Mouse (Mus musculus): ENCODE results near the gene Leprot. TPM values are rescaled to one million over a fixed set of nuclear protein-coding genes. Genes with fewer than 3 reads are reported as not detected.

Leprot gene
- 92.3 and 96.3 TPM in 2 replicates for polyA plus RNA-seq (2015; fragmentation: Nextera tagmentation; extraction: Ambion mirVana)

- H3K9ac ChIP-seq, result peak within 1 kb of the TSS; percentile 91
- H3K4me1 ChIP-seq, result peaks cover 19% of the 10 kb centered on the region
- H3K27me3 ChIP-seq, result no peaks in the 10 kb centered on the region
- no peaks in the 10 kb centered on the region for H3K9me3 ChIP-seq
- peak within 1 kb of the TSS; percentile 95 for H3K27ac ChIP-seq
- H3K4me3 ChIP-seq, result peak within 1 kb of the TSS; percentile 86
- WGBS, result 0% methylated on average over 39 of the region's 39 CpGs
- H3K36me3 ChIP-seq, result no peaks in the 10 kb centered on the region
- ATAC-seq (ENCODE audit: low FRiP score, low read depth), result peak; percentile 99
- H3K4me2 ChIP-seq (replicated peaks), result peak within 1 kb of the TSS; percentile 69
These were observed at the start of gene Leprot for GRCm38 (mm10) chr4:101647196-101647905. Leprot (plus strand) TSS chr4:101647718.

- no peak overlapping the region for H3K9ac ChIP-seq
- no peak overlapping the region for H3K27ac ChIP-seq
- H3K36me3 ChIP-seq, result no peaks in the 10 kb centered on the region
These were observed 45.8 kb upstream of the Leprot start for GRCm38 (mm10) chr4:101601758-101602157.

GRCm38 (mm10) chr4:101603635-101604034 is 43.9 kb upstream of the Leprot start:
- no peak overlapping the region for H3K4me2 ChIP-seq (replicated peaks)
- H3K4me3 ChIP-seq, result no peak overlapping the region
- no peak overlapping the region for H3K27ac ChIP-seq
- no peaks in the 10 kb centered on the region for H3K36me3 ChIP-seq
- no peaks in the 10 kb centered on the region for H3K27me3 ChIP-seq
- no peak overlapping the region for H3K9ac ChIP-seq
- WGBS, result 72% methylated on average over 3 of the region's 3 CpGs
- ATAC-seq (ENCODE audit: low FRiP score, low read depth), result no peak
- no peaks in the 10 kb centered on the region for H3K4me1 ChIP-seq
- no peaks in the 10 kb centered on the region for H3K9me3 ChIP-seq

More at GRCm38 (mm10) chr4:101601758-101602157, 45.8 kb upstream of the Leprot start:
- H3K9me3 ChIP-seq, result no peaks in the 10 kb centered on the region
- ATAC-seq (ENCODE audit: low FRiP score, low read depth), result no peak
- H3K4me2 ChIP-seq (replicated peaks), result no peak overlapping the region
- H3K27me3 ChIP-seq, result no peaks in the 10 kb centered on the region
- no peak overlapping the region for H3K4me3 ChIP-seq
- no peaks in the 10 kb centered on the region for H3K4me1 ChIP-seq

- no peak for ATAC-seq (ENCODE audit: low FRiP score, low read depth)
- no peaks in the 10 kb centered on the region for H3K9me3 ChIP-seq
- H3K4me1 ChIP-seq, result no peaks in the 10 kb centered on the region
- no peak overlapping the region for H3K4me2 ChIP-seq (replicated peaks)
- no peak overlapping the region for H3K9ac ChIP-seq
- H3K27ac ChIP-seq, result no peak overlapping the region
- no peak overlapping the region for H3K4me3 ChIP-seq
- WGBS, result 90% methylated on average over 5 of the region's 5 CpGs
- no peaks in the 10 kb centered on the region for H3K36me3 ChIP-seq
- no peaks in the 10 kb centered on the region for H3K27me3 ChIP-seq
These were observed 31.0 kb upstream of the Leprot start for GRCm38 (mm10) chr4:101616520-101616919.

- no peak for ATAC-seq (ENCODE audit: low FRiP score, low read depth)
- Histone ChIP-seq H3K4me2 (replicated peaks) (no peak overlapping the region), H3K27ac (no peak overlapping the region), H3K9me3 (no peaks in the 10 kb centered on the region), H3K4me3 (no peak overlapping the region), H3K36me3 (no peaks in the 10 kb centered on the region), H3K27me3 (no peaks in the 10 kb centered on the region), H3K4me1 (no peaks in the 10 kb centered on the region), H3K9ac (no peak overlapping the region)
- 68% methylated on average over 2 of the region's 2 CpGs for WGBS
These were observed 29.8 kb upstream of the Leprot start for GRCm38 (mm10) chr4:101617742-101618141.

GRCm38 (mm10) chr4:101620206-101620605 is 27.3 kb upstream of the Leprot start:
- no peaks in the 10 kb centered on the region for H3K4me1 ChIP-seq
- no peak overlapping the region for H3K4me2 ChIP-seq (replicated peaks)
- H3K27ac ChIP-seq, result no peak overlapping the region
- H3K4me3 ChIP-seq, result no peak overlapping the region
- H3K9ac ChIP-seq, result no peak overlapping the region
- H3K9me3 ChIP-seq, result no peaks in the 10 kb centered on the region
- WGBS, result 77% methylated on average over 2 of the region's 2 CpGs
- ATAC-seq (ENCODE audit: low FRiP score, low read depth), result no peak
- H3K36me3 ChIP-seq, result no peaks in the 10 kb centered on the region
- H3K27me3 ChIP-seq, result no peaks in the 10 kb centered on the region

- Histone ChIP-seq H3K9ac (no peak overlapping the region), H3K9me3 (no peaks in the 10 kb centered on the region), H3K27ac (no peak overlapping the region), H3K4me3 (no peak overlapping the region), H3K4me2 (replicated peaks) (no peak overlapping the region), H3K36me3 (no peaks in the 10 kb centered on the region), H3K27me3 (no peaks in the 10 kb centered on the region), H3K4me1 (no peaks in the 10 kb centered on the region)
- ATAC-seq (ENCODE audit: low FRiP score, low read depth), result no peak
- 85% methylated on average over 5 of the region's 5 CpGs for WGBS
These were observed 26.3 kb upstream of the Leprot start for GRCm38 (mm10) chr4:101621241-101621640.

GRCm38 (mm10) chr4:101625278-101625677 is 22.2 kb upstream of the Leprot start:
- H3K27ac ChIP-seq, result no peak overlapping the region
- WGBS, result 87% methylated on average over 5 of the region's 5 CpGs
- no peaks in the 10 kb centered on the region for H3K4me1 ChIP-seq
- no peaks in the 10 kb centered on the region for H3K9me3 ChIP-seq
- no peak overlapping the region for H3K4me2 ChIP-seq (replicated peaks)
- H3K36me3 ChIP-seq, result no peaks in the 10 kb centered on the region
- no peak overlapping the region for H3K9ac ChIP-seq
- no peaks in the 10 kb centered on the region for H3K27me3 ChIP-seq
- ATAC-seq (ENCODE audit: low FRiP score, low read depth), result no peak
- no peak overlapping the region for H3K4me3 ChIP-seq

- Histone ChIP-seq H3K27ac (no peak overlapping the region), H3K9ac (no peak overlapping the region), H3K9me3 (no peaks in the 10 kb centered on the region), H3K27me3 (no peaks in the 10 kb centered on the region), H3K4me2 (replicated peaks) (no peak overlapping the region), H3K36me3 (no peaks in the 10 kb centered on the region), H3K4me1 (no peaks in the 10 kb centered on the region), H3K4me3 (no peak overlapping the region)
- no peak for ATAC-seq (ENCODE audit: low FRiP score, low read depth)
- 73% methylated on average over 2 of the region's 2 CpGs for WGBS
These were observed 11.9 kb upstream of the Leprot start for GRCm38 (mm10) chr4:101635596-101635995.

GRCm38 (mm10) chr4:101637472-101637871 is 10.0 kb upstream of the Leprot start:
- H3K4me2 ChIP-seq (replicated peaks), result no peak overlapping the region
- no peak overlapping the region for H3K4me3 ChIP-seq
- no peak overlapping the region for H3K27ac ChIP-seq
- no peaks in the 10 kb centered on the region for H3K27me3 ChIP-seq
- no peaks in the 10 kb centered on the region for H3K4me1 ChIP-seq
- H3K36me3 ChIP-seq, result no peaks in the 10 kb centered on the region
- no peaks in the 10 kb centered on the region for H3K9me3 ChIP-seq
- H3K9ac ChIP-seq, result no peak overlapping the region
- ATAC-seq (ENCODE audit: low FRiP score, low read depth), result no peak
- 86% methylated on average over 1 of the region's 1 CpGs for WGBS

- H3K4me3 ChIP-seq, result no peak overlapping the region
- no peak overlapping the region for H3K4me2 ChIP-seq (replicated peaks)
- no peak for ATAC-seq (ENCODE audit: low FRiP score, low read depth)
- H3K36me3 ChIP-seq, result no peaks in the 10 kb centered on the region
- WGBS, result 71% methylated on average over 5 of the region's 5 CpGs
- no peak overlapping the region for H3K9ac ChIP-seq
- H3K9me3 ChIP-seq, result no peaks in the 10 kb centered on the region
- no peaks in the 10 kb centered on the region for H3K27me3 ChIP-seq
- no peaks in the 10 kb centered on the region for H3K4me1 ChIP-seq
- no peak overlapping the region for H3K27ac ChIP-seq
These were observed 6.9 kb upstream of the Leprot start for GRCm38 (mm10) chr4:101640631-101641030.

GRCm38 (mm10) chr4:101642708-101643107 is 4.8 kb upstream of the Leprot start:
- Histone ChIP-seq H3K27ac (no peak overlapping the region), H3K9ac (no peak overlapping the region), H3K4me1 (0 out of 2 replicates have a peak, but pooled peaks cover 5% of the 10 kb centered on the region), H3K4me3 (no peak overlapping the region), H3K27me3 (no peaks in the 10 kb centered on the region), H3K9me3 (no peaks in the 10 kb centered on the region), H3K36me3 (no peaks in the 10 kb centered on the region), H3K4me2 (replicated peaks) (no peak overlapping the region)
- ATAC-seq (ENCODE audit: low FRiP score, low read depth), result no peak
- WGBS, result 80% methylated on average over 6 of the region's 6 CpGs

- 65% methylated on average over 4 of the region's 4 CpGs for WGBS
- no peaks in the 10 kb centered on the region for H3K27me3 ChIP-seq
- H3K4me3 ChIP-seq, result no peak overlapping the region
- ATAC-seq (ENCODE audit: low FRiP score, low read depth), result no peak
- peaks cover 5% of the 10 kb centered on the region; the same call in 1 of the 2 replicates for H3K4me1 ChIP-seq
- no peak overlapping the region for H3K27ac ChIP-seq
- H3K4me2 ChIP-seq (replicated peaks), result no peak overlapping the region
- no peak overlapping the region for H3K9ac ChIP-seq
- H3K36me3 ChIP-seq, result no peaks in the 10 kb centered on the region
- H3K9me3 ChIP-seq, result no peaks in the 10 kb centered on the region
These were observed 4.3 kb upstream of the Leprot start for GRCm38 (mm10) chr4:101643216-101643615.

Data from limb, embryonic 13.5 days (tissue).